Mouse (Mus musculus) gastrocnemius, postnatal 10 days (tissue): ENCODE measurements at regions not wholly inside any gene's neighbourhood (a gene's known extent, or its start where the extent isn't known, plus 50 kb on each side); places are given as distances from the start of the nearest gene placed in this dataset.
"Not testable (repeated sequence)": the region's sequence is repeated elsewhere in the genome, so short reads cannot be mapped to it uniquely, and the experiment has no call there.

Experiments
- DNase-seq: peaks from one replicate; pipeline ENCODE4 v3.0.0; 2021; ENCODE audit warnings: mixed read lengths

DNA sequence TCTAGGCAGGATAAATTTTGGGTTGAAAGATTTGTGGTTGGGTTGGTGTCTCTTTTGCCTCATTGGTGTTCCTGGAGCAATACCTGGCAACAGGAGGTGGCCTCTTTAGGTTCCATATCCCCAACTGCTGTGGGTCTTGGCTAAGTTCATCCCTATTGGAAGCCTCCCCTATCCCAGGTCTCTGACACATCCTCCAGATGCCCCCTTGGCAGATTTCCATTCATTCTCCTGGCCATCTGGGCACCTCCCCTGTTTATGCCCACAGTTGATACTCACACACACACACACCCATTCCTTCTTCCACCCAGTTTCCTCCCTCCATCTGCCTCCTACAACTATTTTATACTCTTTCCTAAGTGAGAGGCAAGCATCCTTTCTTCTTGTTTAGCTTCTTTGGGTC lies 984.9 kb upstream of the Gm12353 start:
- DNase-seq: no peak

DNA sequence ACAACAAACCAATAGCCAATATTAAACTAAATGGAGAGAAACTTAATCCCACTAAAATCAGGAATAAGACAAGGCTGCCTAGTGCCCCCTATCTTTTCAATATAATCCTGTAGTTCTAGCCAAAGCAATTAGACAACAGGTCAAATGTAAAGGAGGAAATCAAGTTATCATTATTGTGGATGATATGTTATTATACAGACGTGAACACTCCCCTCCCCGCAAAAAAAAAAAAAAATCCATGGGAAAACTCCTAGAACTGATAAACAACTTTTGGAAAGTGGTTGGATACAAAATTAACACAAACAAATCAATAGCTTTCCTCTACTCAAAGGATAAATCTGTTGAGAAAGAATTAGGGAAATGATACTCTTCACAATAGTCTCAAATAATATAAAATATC lies 966.2 kb upstream of the Gm12353 start:
- DNase-seq: no peak

DNA sequence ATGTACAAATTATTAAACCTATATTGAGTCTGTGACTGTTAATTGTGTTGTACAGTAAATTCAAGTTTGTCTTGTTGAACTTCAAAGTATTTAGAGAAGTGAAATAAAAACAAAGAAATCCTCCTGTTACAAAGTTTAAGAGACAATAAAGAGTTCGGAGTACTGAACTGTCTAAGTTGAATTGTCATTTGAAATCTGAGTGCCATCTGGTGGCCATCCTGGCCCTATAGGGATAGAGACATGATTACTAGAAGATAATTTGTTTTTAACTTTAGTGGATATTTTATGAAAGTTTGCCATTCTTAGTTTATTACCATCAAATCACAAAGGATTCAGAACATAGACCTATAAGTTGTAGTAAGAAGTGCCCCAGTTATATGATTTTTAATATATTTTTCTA lies 956.1 kb upstream of the Gm12353 start:
- DNase-seq: peak; percentile 12

DNA sequence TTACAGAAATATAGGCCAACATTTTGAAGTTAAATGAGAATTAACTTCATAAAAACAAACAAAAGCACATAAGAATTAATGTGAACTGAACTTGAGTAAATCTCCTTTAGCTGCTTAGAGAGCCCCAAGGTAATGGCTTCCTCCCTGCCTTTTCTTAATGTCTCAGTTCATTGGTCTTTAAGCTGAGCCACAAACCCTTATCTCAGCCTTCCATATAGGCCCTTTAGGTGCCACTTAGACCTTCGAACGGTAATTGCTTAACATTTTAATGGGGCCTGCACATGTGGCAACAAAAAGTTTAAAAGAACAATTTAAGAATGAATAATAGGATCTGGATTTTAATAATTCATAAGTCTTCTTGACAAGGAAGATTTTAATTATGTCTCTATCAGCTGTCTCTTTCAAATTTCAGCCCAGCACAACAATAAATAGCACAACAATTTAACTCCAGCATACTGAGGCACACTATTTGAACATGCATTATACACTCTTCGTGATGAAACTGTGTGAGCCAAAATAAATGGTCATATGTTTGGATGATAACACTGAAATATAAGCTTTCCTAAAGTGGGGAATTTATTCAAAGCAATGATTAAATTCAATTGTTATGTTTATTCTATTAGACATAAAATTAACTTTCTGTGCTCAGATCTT lies 919.2 kb upstream of the Gm12353 start:
- no peak for DNase-seq

DNA sequence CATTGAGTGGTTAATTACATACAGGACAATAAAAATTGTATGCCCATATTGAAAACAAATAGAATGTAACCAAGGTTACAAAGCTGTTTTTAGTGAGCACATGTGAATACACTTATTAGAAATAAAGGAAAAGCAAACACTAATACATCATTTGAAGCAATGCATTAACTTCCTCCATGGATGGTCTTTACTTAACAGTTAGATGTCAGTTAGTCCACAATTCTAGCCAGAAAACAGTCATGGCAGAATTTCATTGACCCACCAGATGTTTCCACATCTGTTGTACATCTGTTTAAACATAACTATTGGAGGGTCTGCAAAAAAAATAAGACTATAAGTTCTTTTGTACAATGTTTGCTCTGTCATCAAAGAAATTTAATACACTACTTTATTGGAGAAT lies 911.2 kb upstream of the Gm12353 start:
- no peak for DNase-seq

DNA sequence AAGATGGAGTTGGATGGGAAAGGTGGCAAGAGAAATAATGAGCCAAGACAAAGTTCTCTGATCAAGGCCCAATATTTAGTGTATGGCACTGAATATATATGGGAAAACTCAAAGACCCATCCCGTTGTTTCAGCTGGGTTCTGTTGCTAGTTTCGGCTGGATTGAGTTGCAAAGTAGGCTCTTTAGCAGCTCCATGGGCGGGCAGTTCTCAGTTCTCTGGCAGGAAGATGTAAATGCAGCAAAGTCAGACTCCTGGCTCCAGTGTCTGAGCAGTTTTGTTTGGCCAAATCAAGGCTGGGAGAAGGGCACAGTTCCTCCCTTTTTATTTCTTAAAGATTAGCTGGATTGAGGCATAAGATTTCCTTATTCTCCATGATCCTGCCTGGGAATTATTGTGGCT lies 909.0 kb upstream of the Gm12353 start:
- no peak for DNase-seq

DNA sequence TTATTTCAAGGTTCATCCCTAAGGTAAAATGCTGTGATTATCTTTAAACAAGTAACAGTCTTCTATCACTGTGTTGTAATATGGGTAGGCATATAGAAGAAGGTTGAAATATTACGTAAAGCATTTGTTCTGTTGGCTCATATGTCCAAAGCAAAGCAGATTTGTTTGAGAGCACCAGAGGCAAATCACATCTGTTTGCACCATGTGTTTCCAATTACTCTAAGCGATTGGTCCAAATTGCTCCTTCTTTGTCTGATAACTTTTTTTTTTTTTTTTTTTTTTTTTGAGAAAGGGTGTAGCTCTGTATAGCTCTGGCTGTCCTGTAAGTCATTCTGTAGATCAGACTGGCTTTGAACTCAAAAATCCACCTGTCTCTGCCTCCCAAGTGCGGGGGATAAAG lies 861.0 kb upstream of the Gm12353 start:
- DNase-seq: no peak

DNA sequence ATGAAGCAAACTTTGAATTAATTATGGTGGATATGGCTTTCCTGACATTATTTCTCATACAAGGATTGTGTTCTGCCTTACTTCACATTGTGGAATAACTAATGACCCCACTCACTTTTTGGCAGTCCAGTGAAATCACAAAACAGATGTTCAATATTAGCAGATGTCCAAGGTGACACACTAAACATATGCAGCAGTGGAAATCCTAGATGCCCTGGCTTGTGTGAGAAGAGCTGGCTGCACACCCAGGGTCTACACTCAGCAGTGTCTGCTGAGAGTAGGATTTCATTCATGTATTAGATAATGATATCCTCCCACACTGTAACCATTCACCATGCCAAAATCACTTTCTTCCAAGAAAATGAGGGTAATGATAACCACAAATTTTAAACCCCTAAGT lies 816.9 kb upstream of the Gm12353 start:
- DNase-seq: no peak

DNA sequence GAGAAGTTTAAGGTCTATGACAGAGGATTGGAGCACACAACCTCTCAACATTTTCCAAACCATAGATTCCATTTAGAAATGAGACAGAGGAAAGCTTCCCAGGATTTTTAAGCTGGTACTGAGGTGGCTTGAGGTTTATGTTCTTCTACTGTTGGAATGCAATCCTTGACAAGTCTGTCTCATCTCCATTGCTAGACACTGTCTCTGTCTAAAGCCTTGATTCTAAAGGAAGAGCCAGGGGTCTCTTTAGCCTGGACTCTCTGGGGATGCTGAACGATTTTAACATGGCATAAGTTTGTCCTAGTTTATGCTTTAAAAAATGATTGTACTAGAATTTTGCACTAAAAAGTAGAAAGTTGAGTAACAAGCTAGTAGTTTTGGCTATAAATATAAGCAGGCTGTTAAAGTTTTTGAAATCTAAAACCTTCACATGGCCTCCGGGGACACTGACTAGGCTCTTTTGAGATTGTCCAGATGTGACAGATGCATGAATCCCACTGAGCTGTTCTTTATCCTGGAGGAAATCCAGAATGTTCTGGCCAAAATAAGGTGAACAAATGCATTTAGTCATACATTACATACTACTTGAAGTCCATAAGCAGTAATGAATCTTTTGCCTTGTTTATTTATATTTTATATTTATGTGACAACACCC lies 809.4 kb upstream of the Gm12353 start:
- no peak for DNase-seq

DNA sequence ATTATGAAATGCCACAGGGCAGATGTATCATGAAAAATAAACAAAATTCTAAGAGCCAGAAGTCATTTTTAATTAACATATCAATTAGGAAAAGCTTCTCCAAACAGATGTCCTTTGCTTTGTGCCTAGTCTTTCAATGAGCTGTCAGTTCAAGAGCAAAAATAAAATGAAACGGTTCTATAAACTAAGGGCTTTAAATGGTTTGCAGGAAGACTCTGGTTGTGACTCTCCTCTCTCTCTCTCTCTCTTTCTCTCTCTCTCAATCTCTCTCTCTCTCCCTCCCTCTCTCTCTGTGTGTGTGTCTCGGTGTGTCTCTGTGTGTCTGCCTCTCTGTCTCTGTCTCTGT lies 808.9 kb upstream of the Gm12353 start:
- DNase-seq: no peak

DNA sequence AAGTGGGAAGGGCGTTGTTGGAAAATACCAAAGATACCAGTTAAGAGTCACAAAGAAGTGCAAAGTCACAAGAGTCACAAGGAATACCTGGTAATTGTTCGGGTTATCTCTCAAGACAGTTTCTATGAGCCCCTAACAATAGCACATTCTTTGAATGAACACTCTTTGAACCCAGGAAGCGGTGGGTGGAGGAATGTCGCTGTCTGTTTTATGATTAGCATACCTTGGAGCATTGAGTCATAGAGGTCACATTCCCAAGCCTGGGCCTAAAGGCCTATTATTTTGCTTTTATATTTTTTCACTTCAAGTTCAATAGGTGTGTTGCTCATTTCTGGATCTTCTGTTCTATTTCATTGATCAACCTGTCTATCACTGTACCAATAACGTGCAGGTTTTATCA lies 802.1 kb upstream of the Gm12353 start:
- DNase-seq: not testable (repeated sequence)
